Mouse (Mus musculus) heart, adult 2 months (tissue): ENCODE data around the gene Gpr146. TPM values are rescaled to one million over a fixed set of nuclear protein-coding genes. Genes with fewer than 3 reads are reported as not detected.

ENCODE experiments used
- DNase-seq, 2 experiments: peaks; one replicate each; pipeline ENCODE4 v3.0.0; 2021
- H3K27ac ChIP-seq: fragments of 200-600 bp; 2 replicates; pipeline ENCODE4 v1.8.1; 2022
- H3K27me3 ChIP-seq: fragments of 200-500 bp; 2 replicates; pipeline ENCODE4 v1.6.1; 2012; ENCODE audit warnings: mild to moderate bottlenecking, low read length, inconsistent platforms, mixed read lengths; ENCODE audit not compliant: control insufficient read depth, insufficient read depth
- H3K36me3 ChIP-seq: fragments of 200-500 bp; 2 replicates; pipeline ENCODE4 v1.6.1; 2012; ENCODE audit warnings: low read length, inconsistent platforms; ENCODE audit not compliant: control insufficient read depth, insufficient read depth
- H3K4me1 ChIP-seq: fragments of 200-500 bp; 2 replicates; pipeline ENCODE4 v1.6.1; 2011; ENCODE audit warnings: low read length; ENCODE audit not compliant: control insufficient read depth, insufficient read depth
- H3K4me3 ChIP-seq: fragments of 200-600 bp; 2 replicates; pipeline ENCODE4 v1.8.1; 2022
- H3K79me2 ChIP-seq: fragments of 200-500 bp; replicated peaks from 2 replicates; pipeline ENCODE4 v1.6.1; 2012; ENCODE audit warnings: mild to moderate bottlenecking, inconsistent platforms, low read length, moderate library complexity, mixed read lengths; ENCODE audit not compliant: control insufficient read depth, insufficient read depth
- H3K9ac ChIP-seq: fragments of 200-500 bp; 2 replicates; pipeline ENCODE4 v1.6.1; 2012; ENCODE audit warnings: low read depth, mild to moderate bottlenecking, control low read depth, inconsistent platforms, low read length, mixed read lengths
- CTCF ChIP-seq: fragments of 200-600 bp; IDR thresholded peaks from 2 replicates; pipeline ENCODE4 v1.8.1; 2022; ENCODE audit warnings: antibody characterized with exemption, mild to moderate bottlenecking, moderate library complexity
- EP300 ChIP-seq: fragments of 200-500 bp; IDR thresholded peaks from 2 replicates; pipeline ENCODE4 v1.6.1; 2011; ENCODE audit warnings: low read depth, low read length, control low read depth; ENCODE audit not compliant: insufficient read depth
- POLR2A ChIP-seq: fragments of 200-500 bp; IDR thresholded peaks from 2 replicates; pipeline ENCODE4 v1.6.1; 2011; ENCODE audit warnings: mild to moderate bottlenecking, low read depth, low read length, control low read depth; ENCODE audit not compliant: insufficient read depth
- WGBS: fragments of 180-500 bp; shearing (Covaris S2); methylation state at CpG from one replicate; pipeline ENCODE4 v1.1.7; 2018; 5-methylcytosine and 5-hydroxymethylcytosine counted together
- intact Hi-C: fragments of 180-260 bp; cut with DNase I; formaldehyde crosslinking; loops from one replicate; pipeline ENCODE4 v1.15.1; 2025
- polyA plus RNA-seq: library from polyadenylated mRNA; depleted of rRNA; stranded (reverse); fragments of >200 nt; gene quantifications from 2 replicates; pipeline ENCODE4 v1.2.3, GENCODE M21; 2012
- total RNA-seq, 2 experiments: library from RNA; stranded (reverse); gene quantifications; 2 replicates each; pipeline ENCODE4 v1.2.3; 2021

Gpr146 gene
- total and polyA plus RNA-seq, 3 experiments = 42.9 to 62.4 (median 56.6) TPM

DNA sequence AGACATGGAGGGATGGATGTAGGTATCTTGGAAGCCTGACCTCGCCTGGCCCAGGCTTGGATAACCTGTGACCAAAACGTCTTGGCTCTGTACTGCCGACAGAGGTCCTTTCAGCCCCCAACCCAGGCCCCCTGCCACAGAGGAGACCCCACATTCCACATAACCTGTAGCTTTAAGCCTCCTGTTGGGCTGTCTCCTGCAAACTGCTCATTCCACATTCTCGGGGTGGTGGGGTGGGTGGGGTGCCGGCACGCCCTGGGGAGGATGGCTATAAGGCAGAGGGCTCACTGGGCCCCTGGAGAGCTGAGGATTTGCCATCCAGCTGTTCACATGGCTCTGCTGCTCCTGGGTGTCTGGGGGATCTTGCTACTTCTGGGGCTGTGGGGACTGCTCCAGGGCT is 25.2 kb upstream of the Gpr146 start, which contains the start of gene Cyp2w1:
Gene Cyp2w1, plus strand, starts transcription at position 301 of the 400 bp plus-strand sequence.
- H3K27me3 ChIP-seq = no peaks in the 10 kb centered on the region
- no peak within 1 kb of the TSS for H3K27ac ChIP-seq
- TF ChIP-seq POLR2A = no peak
- no peak for TF ChIP-seq EP300
- TF ChIP-seq CTCF = no peak
- H3K9ac ChIP-seq = no peak within 1 kb of the TSS
- H3K4me3 ChIP-seq = no peak within 1 kb of the TSS
- DNase-seq = no peak
- H3K4me1 ChIP-seq = no peaks in the 10 kb centered on the region
- H3K79me2 ChIP-seq = no peaks in the 10 kb centered on the region
- H3K36me3 ChIP-seq = no peaks in the 10 kb centered on the region
- intact Hi-C loops = no loop called here
- WGBS = 52% methylated on average over 6 of the region's 6 CpGs

GRCm38 (mm10) chr5:139353496-139353895 is 24.0 kb upstream of the Gpr146 start:
- intact Hi-C loops = no loop called here
- no peaks in the 10 kb centered on the region for H3K79me2 ChIP-seq
- H3K4me1 ChIP-seq = no peaks in the 10 kb centered on the region
- no peaks in the 10 kb centered on the region for H3K36me3 ChIP-seq
- TF ChIP-seq POLR2A (no peak), CTCF (peak; percentile 51)
- WGBS = 61% methylated on average over 10 of the region's 10 CpGs
- no peaks in the 10 kb centered on the region for H3K27me3 ChIP-seq
- DNase-seq = no peak
- H3K27ac ChIP-seq = no peak overlapping the region
- no peak overlapping the region for H3K9ac ChIP-seq
- H3K4me3 ChIP-seq = no peak overlapping the region

- Histone ChIP-seq H3K4me1 (no peaks in the 10 kb centered on the region), H3K4me3 (no peak overlapping the region), H3K9ac (no peak overlapping the region), H3K27ac (no peak overlapping the region), H3K27me3 (no peaks in the 10 kb centered on the region), H3K79me2 (no peaks in the 10 kb centered on the region), H3K36me3 (no peaks in the 10 kb centered on the region)
- TF ChIP-seq POLR2A = no peak
- no peak for TF ChIP-seq CTCF
- TF ChIP-seq EP300 = no peak
- WGBS = 85% methylated on average over 11 of the region's 11 CpGs
- DNase-seq = no peak
- intact Hi-C loops = loop anchor here (2.0 kb wide), 2 partner anchors 17 to 71 kb away; no protein-coding TSS in a partner anchor
These were observed 23.6 kb upstream of the Gpr146 start for GRCm38 (mm10) chr5:139353946-139354345.

GRCm38 (mm10) chr5:139355235-139355772 is 22.2 kb upstream of the Gpr146 start:
- no peaks in the 10 kb centered on the region for H3K27me3 ChIP-seq
- 35% methylated on average over 19 of the region's 19 CpGs for WGBS
- H3K36me3 ChIP-seq = no peaks in the 10 kb centered on the region
- no peaks in the 10 kb centered on the region for H3K4me1 ChIP-seq
- no peaks in the 10 kb centered on the region for H3K79me2 ChIP-seq
- intact Hi-C loops = loop anchor here (2.0 kb wide), 2 partner anchors 19 to 73 kb away; no protein-coding TSS in a partner anchor
- no peak overlapping the region for H3K27ac ChIP-seq
- no peak overlapping the region for H3K4me3 ChIP-seq
- peak; percentile 77 to 85 for DNase-seq
- no peak overlapping the region for H3K9ac ChIP-seq
- no peak for TF ChIP-seq POLR2A
- peak; percentile 96 for TF ChIP-seq CTCF
- peak; percentile 60; the same call in 1 of the 2 replicates for TF ChIP-seq EP300

- Histone ChIP-seq H3K9ac (no peak overlapping the region), H3K4me1 (peaks cover under 1% of the 10 kb centered on the region), H3K27ac (no peak overlapping the region), H3K36me3 (no peaks in the 10 kb centered on the region), H3K4me3 (no peak overlapping the region), H3K27me3 (no peaks in the 10 kb centered on the region), H3K79me2 (no peaks in the 10 kb centered on the region)
- TF ChIP-seq EP300 = no peak
- peak; percentile 74 for TF ChIP-seq CTCF
- intact Hi-C loops = no loop called here
- WGBS = 46% methylated on average over 2 of the region's 2 CpGs
- DNase-seq = no peak
These were observed 18.8 kb upstream of the Gpr146 start for GRCm38 (mm10) chr5:139358653-139359052.

DNA sequence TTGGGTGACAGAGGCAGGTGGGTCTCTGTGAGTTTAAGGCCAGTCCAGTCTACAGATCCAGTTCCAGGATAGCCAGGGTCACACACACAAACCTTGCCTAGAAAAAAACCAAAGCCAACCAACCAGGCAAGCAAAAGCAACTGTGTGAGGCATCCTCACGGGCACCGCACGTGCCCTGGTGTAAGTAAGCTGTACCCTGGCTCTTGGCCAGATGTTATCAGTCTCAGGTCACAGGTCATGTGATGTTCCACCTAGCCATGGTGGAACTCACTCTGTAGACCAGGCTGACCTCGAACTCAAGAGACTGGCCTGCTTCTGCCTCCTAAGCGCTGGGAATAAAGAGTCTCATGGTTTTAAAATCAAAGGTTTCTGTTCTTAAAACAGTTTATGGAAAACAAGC is 18.3 kb upstream of the Gpr146 start:
- Histone ChIP-seq H3K27ac (no peak overlapping the region), H3K36me3 (no peaks in the 10 kb centered on the region), H3K79me2 (no peaks in the 10 kb centered on the region), H3K4me3 (no peak overlapping the region), H3K9ac (no peak overlapping the region), H3K27me3 (no peaks in the 10 kb centered on the region), H3K4me1 (peaks cover 4% of the 10 kb centered on the region)
- WGBS = 75% methylated on average over 5 of the region's 5 CpGs
- intact Hi-C loops = no loop called here
- TF ChIP-seq CTCF = no peak
- no peak for TF ChIP-seq EP300
- no peak for TF ChIP-seq POLR2A
- no peak for DNase-seq
